Mouse (Mus musculus): ENCODE measurements around the gene Il23a.
"Not testable (repeated sequence)": the region's sequence is repeated elsewhere in the genome, so short reads cannot be mapped to it uniquely, and the experiment has no call there.

Il23a gene

DNA sequence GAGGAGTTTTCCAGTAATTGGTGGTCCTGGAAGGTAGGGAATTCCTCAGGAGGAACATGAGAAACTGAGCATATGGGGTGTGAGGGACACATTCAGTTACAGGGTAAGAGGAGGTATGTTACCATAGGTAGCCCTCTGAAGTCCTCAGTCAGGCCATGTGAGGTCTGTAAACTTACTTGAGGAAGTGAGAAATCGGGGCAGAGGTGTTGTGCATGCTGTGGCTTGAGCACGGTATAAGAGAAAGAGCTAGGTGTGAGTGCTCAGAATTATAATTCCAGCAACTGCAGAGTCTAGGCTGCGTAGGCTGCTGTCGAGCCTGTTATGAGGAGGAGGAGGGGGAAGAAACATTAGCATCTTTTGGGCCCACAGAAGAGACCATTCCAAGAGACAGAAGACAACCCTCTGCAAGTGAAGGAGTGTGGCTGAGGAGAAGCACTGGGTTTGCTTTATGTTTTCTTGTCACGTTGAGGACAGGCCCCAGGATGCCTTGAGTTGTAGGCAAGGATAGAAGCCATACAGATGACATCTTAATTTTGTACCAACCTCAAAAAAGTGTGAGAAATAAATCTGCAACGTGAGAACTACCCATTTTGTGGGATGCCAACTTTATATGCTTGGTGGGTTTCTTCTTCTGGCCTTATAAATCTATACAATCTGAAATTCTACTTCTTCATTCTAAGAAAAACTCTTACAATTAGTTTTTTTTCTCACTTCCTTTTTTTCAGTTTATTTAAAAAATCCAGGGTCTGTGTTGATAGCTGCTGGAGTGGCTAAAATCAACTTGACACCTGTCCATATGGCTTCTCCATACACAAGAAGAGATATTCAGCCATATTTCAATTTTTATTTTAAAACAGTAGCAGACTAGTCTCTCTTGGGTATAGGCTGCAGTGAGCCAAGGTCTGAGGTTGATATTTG, 34.9 kb downstream of the Il23a start:
- DNase-seq = no peak

DNA sequence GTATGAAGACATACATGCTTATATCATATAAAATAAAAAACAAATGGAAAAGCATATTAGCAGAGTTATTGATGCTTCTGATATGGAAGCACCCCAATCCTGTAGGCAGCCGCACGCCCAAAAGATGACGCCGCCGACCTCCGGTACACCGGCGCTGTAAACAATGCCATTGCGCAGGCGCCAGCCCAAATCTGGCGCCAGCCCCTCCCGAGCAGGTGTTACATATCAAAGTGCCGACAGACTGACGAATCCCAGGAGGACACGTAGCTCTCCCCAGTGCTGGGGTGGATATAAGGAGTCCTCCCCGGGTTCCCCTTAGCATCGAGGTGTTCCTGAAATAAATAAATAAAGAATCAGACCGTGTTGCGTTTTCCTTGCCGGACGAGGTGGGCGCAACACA, 36.3 kb downstream of the Il23a start:
- no peak for DNase-seq

- DNase-seq = not testable (repeated sequence)
These were observed 38.2 kb downstream of the Il23a start for GRCm38 (mm10) chr10:128260376-128260775.

GRCm38 (mm10) chr10:128259946-128260345, 38.6 kb downstream of the Il23a start:
- no peak for DNase-seq

DNA sequence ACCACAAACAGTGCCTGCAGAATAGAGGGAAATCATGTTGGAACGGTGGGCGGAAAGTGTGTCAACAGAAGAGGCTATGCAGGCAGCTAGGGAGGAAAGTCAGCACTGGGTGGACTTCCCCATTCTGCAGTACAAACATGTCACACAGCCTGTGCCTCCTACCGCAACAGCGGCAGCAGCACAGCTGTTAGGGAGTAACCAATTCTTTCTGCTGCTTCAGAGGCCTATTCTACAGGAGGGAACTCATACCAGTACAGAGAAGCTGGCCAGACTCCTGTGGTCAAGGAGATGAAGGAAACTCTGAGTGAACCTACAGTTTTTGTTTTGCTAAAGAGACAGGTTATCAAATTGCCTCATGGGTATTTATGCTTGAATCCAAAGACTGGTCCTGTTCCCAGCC, 39.6 kb downstream of the Il23a start:
- no peak for DNase-seq

- no peak for DNase-seq
These were observed 42.2 kb downstream of the Il23a start for GRCm38 (mm10) chr10:128256328-128256727.

DNA sequence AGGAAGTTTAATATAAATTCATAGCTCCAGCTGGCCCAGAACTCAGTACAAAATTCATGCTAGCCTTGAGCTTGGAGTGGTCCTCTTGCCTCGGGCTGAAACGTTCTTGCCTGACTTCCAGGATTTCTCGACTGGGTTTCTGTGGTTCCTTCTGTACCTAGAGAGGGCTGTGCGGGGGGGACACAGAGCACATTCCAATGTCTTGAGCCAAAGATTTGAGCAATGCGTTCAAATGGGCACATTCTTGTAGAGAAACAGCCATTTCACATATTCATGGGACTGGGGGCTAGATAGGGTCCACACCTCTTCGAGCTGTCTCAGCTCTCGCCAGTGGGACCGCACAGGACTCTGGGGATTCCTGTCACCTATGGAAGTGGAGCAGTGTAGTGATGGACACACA, 42.6 kb downstream of the Il23a start:
- no peak for DNase-seq

- DNase-seq = no peak
These were observed 44.8 kb downstream of the Il23a start, which contains the start of gene Apon for GRCm38 (mm10) chr10:128253677-128254255. Apon (plus strand) TSS chr10:128254096.

- DNase-seq = no peak
These were observed 48.0 kb downstream of the Il23a start for GRCm38 (mm10) chr10:128250565-128250964.

GRCm38 (mm10) chr10:128247020-128247732, 51.4 kb downstream of the Il23a start:
- peak; percentile 18 for DNase-seq
